Mouse (Mus musculus): ENCODE results near the gene Gap43.

DNA sequence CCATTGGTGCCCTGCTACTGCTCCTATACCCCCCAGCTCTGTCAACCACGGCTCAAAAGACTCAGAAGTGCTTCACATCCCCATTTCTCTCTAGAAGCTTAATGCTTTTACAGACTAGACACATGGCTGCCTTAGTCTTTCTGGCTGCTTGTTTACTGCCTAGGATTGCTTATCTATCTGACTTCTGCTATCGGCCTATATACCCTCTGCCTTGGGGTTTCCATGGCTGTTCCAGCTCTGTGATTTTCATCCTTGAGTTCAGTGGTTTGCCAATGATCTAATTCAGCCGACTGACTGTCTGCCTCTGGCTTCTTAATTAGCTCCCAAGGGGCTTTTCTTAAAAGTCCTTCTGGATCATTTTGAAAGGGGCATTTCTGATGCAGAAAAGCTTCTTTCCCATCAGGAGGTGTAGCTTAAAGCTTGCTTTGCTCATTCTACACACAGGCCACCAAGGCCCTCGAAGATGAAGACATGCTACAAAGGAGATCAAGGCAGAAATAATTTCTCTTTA lies 40.9 kb upstream of the Gap43 start:
- TF ChIP-seq GABPA (IDR thresholded peaks at IDR 0.05; ENCODE audit: insufficient replicate concordance, low read depth, low read length) (no peak), HCFC1 (IDR thresholded peaks at IDR 0.05; ENCODE audit: low read depth, low read length) (no peak), MAFK (IDR thresholded peaks at IDR 0.05; ENCODE audit: insufficient replicate concordance, low read length) (no peak), ETS1 (conservative IDR thresholded peaks at IDR 0.05; ENCODE audit: low read depth, low read length) (no peak), USF2 (conservative IDR thresholded peaks at IDR 0.05; ENCODE audit: low read depth, low read length) (no peak), SIN3A (IDR thresholded peaks at IDR 0.05; ENCODE audit: low read length) (no peak), KAT2A (IDR thresholded peaks at IDR 0.05; ENCODE audit: insufficient replicate concordance, low read length) (no peak), POLR2A (IDR thresholded peaks at IDR 0.05; ENCODE audit: low read depth, low read length) (no peak), POLR2AphosphoS2 (IDR thresholded peaks at IDR 0.05; ENCODE audit: low read depth, low read length) (no peak), CTCF (conservative IDR thresholded peaks at IDR 0.05 in 1 of 2, IDR thresholded peaks at IDR 0.05 in 1 of 2; ENCODE audit: low read depth in 2 of 2, low read length in 2 of 2) (no peak), ZNF384 (IDR thresholded peaks at IDR 0.05; ENCODE audit: low read depth, low read length) (no peak)
